Mouse (Mus musculus): ENCODE results near the gene Mmp11. TPM values are rescaled to one million over a fixed set of nuclear protein-coding genes. Genes with fewer than 3 reads are reported as not detected.
A peak's percentile ranks its signal among the peaks of the same experiment; 100 is the strongest.

Mmp11 gene
- 4.1 and 7.6 TPM in 2 replicates for polyA plus RNA-seq (2012; ENCODE audit: insufficient read depth, insufficient read length, missing spikeins)

- Histone ChIP-seq H3K27ac (replicated peaks; ENCODE audit: low read depth, low read length) (peak within 1 kb of the TSS; percentile 92), H3K4me1 (ENCODE audit: control insufficient read depth, insufficient read depth, insufficient read length, low read length) (peaks cover 16% of the 10 kb centered on the region), H3K4me3 (ENCODE audit: insufficient read depth, low read depth, low read length) (peak within 1 kb of the TSS; percentile 83)
These were observed at the start of gene Mmp11 for GRCm38 (mm10) chr10:75935680-75936541. Gene Mmp11, minus strand, starts transcription at chr10:75936496.

GRCm38 (mm10) chr10:75979432-75979831 is 43.1 kb upstream of the Mmp11 start:
- Histone ChIP-seq H3K4me3 (ENCODE audit: insufficient read depth, low read depth, low read length) (no peak overlapping the region), H3K27ac (replicated peaks; ENCODE audit: low read depth, low read length) (no peak overlapping the region), H3K4me1 (ENCODE audit: control insufficient read depth, insufficient read depth, insufficient read length, low read length) (no peaks in the 10 kb centered on the region)

GRCm38 (mm10) chr10:75978835-75979157 is 42.5 kb upstream of the Mmp11 start:
- H3K4me1 ChIP-seq (ENCODE audit: control insufficient read depth, insufficient read depth, insufficient read length, low read length) = no peaks in the 10 kb centered on the region
- H3K27ac ChIP-seq (replicated peaks; ENCODE audit: low read depth, low read length) = no peak overlapping the region

GRCm38 (mm10) chr10:75978119-75978834 is 42.0 kb upstream of the Mmp11 start:
- Histone ChIP-seq H3K27ac (replicated peaks; ENCODE audit: low read depth, low read length) (no peak overlapping the region), H3K4me3 (ENCODE audit: insufficient read depth, low read depth, low read length) (no peak overlapping the region), H3K4me1 (ENCODE audit: control insufficient read depth, insufficient read depth, insufficient read length, low read length) (no peaks in the 10 kb centered on the region)

More at GRCm38 (mm10) chr10:75978835-75979157, 42.5 kb upstream of the Mmp11 start:
- H3K4me3 ChIP-seq (ENCODE audit: insufficient read depth, low read depth, low read length) = no peak overlapping the region

- no peaks in the 10 kb centered on the region for H3K4me1 ChIP-seq (ENCODE audit: control insufficient read depth, insufficient read depth, insufficient read length, low read length)
- no peak overlapping the region for H3K27ac ChIP-seq (replicated peaks; ENCODE audit: low read depth, low read length)
- H3K4me3 ChIP-seq (ENCODE audit: insufficient read depth, low read depth, low read length) = no peak overlapping the region
These were observed 38.9 kb upstream of the Mmp11 start for GRCm38 (mm10) chr10:75975216-75975615.

GRCm38 (mm10) chr10:75973846-75974245 is 37.5 kb upstream of the Mmp11 start:
- H3K4me3 ChIP-seq (ENCODE audit: insufficient read depth, low read depth, low read length) = no peak overlapping the region
- H3K4me1 ChIP-seq (ENCODE audit: control insufficient read depth, insufficient read depth, insufficient read length, low read length) = no peaks in the 10 kb centered on the region
- no peak overlapping the region for H3K27ac ChIP-seq (replicated peaks; ENCODE audit: low read depth, low read length)

GRCm38 (mm10) chr10:75954381-75954811 is 18.1 kb upstream of the Mmp11 start, which contains the start of gene Gm5134:
Gene Gm5134, plus strand, starts transcription at chr10:75954514.
- Histone ChIP-seq H3K4me3 (ENCODE audit: insufficient read depth, low read depth, low read length) (0 out of 2 replicates have a peak within 1 kb of the TSS, but pooled peaks have one; percentile 22), H3K27ac (replicated peaks; ENCODE audit: low read depth, low read length) (no peak within 1 kb of the TSS), H3K4me1 (ENCODE audit: control insufficient read depth, insufficient read depth, insufficient read length, low read length) (peaks cover 2% of the 10 kb centered on the region)

- Histone ChIP-seq H3K27ac (replicated peaks; ENCODE audit: low read depth, low read length) (no peak overlapping the region), H3K4me3 (ENCODE audit: insufficient read depth, low read depth, low read length) (peak overlapping the region; percentile 51), H3K4me1 (ENCODE audit: control insufficient read depth, insufficient read depth, insufficient read length, low read length) (peaks cover 2% of the 10 kb centered on the region)
These were observed 15.2 kb upstream of the Mmp11 start for GRCm38 (mm10) chr10:75951424-75952050.

- Histone ChIP-seq H3K4me3 (ENCODE audit: insufficient read depth, low read depth, low read length) (peak overlapping the region; percentile 51), H3K4me1 (ENCODE audit: control insufficient read depth, insufficient read depth, insufficient read length, low read length) (peaks cover 2% of the 10 kb centered on the region), H3K27ac (replicated peaks; ENCODE audit: low read depth, low read length) (no peak overlapping the region)
These were observed 14.5 kb upstream of the Mmp11 start for GRCm38 (mm10) chr10:75950791-75951210.

- H3K4me1 ChIP-seq (ENCODE audit: control insufficient read depth, insufficient read depth, insufficient read length, low read length) = peaks cover 2% of the 10 kb centered on the region
- H3K27ac ChIP-seq (replicated peaks; ENCODE audit: low read depth, low read length) = no peak overlapping the region; the same call in 1 of the 2 replicates
These were observed 13.1 kb upstream of the Mmp11 start for GRCm38 (mm10) chr10:75949053-75950045.

GRCm38 (mm10) chr10:75948079-75948478 is 11.8 kb upstream of the Mmp11 start:
- Histone ChIP-seq H3K4me3 (ENCODE audit: insufficient read depth, low read depth, low read length) (no peak overlapping the region), H3K27ac (replicated peaks; ENCODE audit: low read depth, low read length) (no peak overlapping the region), H3K4me1 (ENCODE audit: control insufficient read depth, insufficient read depth, insufficient read length, low read length) (peaks cover 7% of the 10 kb centered on the region)

More at GRCm38 (mm10) chr10:75949053-75950045, 13.1 kb upstream of the Mmp11 start:
- H3K4me3 ChIP-seq (ENCODE audit: insufficient read depth, low read depth, low read length) = no peak overlapping the region

- Histone ChIP-seq H3K4me1 (ENCODE audit: control insufficient read depth, insufficient read depth, insufficient read length, low read length) (peaks cover 7% of the 10 kb centered on the region), H3K4me3 (ENCODE audit: insufficient read depth, low read depth, low read length) (no peak overlapping the region), H3K27ac (replicated peaks; ENCODE audit: low read depth, low read length) (no peak overlapping the region)
These were observed 9.6 kb upstream of the Mmp11 start for GRCm38 (mm10) chr10:75945896-75946295.

GRCm38 (mm10) chr10:75945213-75945612 is 8.9 kb upstream of the Mmp11 start:
- H3K4me1 ChIP-seq (ENCODE audit: control insufficient read depth, insufficient read depth, insufficient read length, low read length) = peaks cover 5% of the 10 kb centered on the region; the same call in 1 of the 2 replicates
- no peak overlapping the region for H3K27ac ChIP-seq (replicated peaks; ENCODE audit: low read depth, low read length)
- no peak overlapping the region for H3K4me3 ChIP-seq (ENCODE audit: insufficient read depth, low read depth, low read length)

Data from brown adipose tissue, adult 24 weeks (tissue).